Mouse (Mus musculus) heart, adult 11 months (tissue): Measurements from ENCODE around the gene Myd88.
"Not testable (repeated sequence)": the region's sequence is repeated elsewhere in the genome, so short reads cannot be mapped to it uniquely, and the experiment has no call there.

Source experiments
- DNase-seq: peaks from one replicate; pipeline ENCODE4 v3.0.0; 2022

Myd88 gene

DNA sequence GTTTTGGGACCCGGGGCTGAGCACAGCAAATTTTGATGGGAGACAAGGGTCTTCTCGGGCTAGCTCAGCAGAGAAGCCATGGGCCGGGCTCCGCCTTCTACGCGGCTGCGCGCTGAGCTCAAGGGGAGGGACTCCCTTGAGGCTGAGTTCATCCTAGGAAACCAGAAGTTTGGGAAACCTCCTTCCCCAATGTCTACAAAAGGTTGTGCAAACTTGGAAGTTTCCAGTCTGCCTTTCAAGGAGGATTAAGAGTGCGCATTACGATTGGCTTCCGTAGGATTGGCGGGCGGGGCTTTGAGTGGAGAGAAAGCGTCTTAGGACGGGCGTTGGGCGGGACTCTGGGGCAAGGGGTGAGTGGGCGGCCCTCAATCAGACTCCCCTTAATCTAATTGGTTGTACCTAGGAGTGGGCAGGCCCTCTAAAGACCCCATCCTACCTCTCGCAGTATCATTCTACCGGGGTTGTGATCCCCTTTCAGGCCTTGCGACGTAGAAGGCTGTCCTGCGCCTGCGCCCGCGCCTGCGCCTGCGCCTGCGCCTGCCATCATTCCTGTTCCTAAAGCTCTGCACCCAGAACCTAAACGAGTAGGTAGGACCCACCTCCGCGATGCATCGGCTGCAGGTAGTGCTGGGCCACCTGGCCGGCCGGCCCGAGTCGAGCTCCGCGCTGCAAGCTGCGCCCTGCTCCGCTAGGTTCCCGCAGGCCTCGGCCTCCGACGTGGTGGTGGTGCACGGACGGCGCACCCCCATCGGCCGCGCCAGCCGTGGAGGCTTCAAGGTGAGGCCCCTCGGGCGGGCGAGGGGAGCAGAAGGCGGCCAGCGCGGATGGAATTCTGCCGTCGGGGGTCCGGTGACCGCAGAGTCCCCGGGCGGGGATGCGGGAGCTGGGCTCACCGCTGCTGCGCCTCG is at the start of gene Myd88:
Gene Myd88, minus strand, starts transcription at position 503 of the 908 bp plus-strand sequence.
- peak; percentile 100 for DNase-seq

DNA sequence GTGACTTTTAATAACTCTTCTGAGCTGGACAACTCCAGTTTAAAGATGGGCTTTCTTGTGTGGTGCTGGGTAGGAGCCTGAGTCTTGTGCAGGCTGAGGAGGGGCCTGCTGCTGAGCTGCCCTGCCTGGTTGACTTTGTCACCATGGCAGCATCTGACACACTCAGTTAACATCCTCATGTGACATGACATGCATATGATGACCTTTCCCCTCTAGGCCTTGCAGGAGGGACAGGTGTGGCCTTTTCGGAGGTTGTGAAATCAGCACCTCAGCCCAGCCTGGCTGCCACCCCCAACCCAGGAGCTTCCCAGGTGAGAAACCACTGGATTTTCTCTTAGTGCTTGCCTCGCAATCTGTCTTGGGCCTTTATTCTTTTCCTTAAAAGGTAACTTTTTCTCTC is 49.0 kb upstream of the Myd88 start:
- no peak for DNase-seq

DNA sequence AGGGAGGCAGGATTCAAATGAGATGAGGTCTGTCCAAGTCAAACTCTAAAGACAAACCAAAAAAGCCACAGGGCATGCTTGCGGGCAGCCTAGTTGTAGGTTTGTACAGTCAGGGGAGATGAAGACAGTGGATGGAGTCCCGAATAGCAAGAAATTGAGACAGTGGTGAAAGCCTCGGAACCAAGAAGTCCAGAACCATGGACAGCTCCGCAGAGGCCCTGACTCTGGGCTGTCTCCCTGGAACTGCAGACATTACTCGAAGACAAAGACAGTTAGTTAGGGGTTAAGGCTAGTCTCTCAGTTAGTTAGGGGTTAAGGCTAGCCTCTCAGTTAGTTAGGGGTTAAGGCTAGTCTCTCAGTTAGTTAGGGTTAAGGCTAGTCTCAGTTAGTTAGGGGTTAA is 47.7 kb upstream of the Myd88 start:
- DNase-seq: no peak

DNA sequence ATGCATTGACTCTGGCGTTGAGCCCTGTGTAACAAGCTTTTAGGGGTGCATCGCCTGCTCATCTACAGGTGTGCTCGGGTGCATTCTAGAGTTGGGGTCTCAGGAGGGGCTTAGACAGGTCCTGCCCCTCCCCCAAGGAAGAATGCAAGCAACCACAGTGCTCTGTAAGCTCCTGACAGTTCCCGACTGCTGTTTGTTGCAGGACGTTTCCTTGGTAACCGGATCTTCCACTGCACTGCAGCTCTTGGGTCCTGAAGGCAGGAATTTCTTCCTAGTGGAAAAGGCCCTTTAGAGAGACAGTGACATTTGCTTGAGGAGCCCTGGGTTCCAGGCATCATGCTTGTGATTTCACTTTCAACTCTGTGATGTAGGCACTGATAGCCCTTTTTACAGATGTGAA is 41.4 kb upstream of the Myd88 start:
- no peak for DNase-seq

DNA sequence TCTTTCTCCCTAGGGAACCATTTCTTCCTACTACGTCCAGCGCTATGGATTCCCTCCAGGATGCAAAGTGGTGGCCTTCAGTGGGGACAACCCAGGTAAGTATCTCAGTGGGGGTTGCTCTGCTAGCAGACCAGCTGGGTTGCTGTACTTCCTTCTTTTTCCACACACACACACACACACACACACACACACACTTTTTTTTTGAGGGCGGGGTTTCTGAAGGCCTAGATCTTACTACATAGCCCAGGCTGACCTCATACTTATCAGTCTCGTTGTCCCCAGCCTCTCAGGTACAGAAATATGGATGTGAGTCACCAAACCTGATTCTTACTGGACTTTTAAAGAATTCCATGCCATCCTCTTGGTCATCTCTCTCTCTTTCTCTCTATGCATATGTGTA is 37.0 kb upstream of the Myd88 start:
- no peak for DNase-seq

DNA sequence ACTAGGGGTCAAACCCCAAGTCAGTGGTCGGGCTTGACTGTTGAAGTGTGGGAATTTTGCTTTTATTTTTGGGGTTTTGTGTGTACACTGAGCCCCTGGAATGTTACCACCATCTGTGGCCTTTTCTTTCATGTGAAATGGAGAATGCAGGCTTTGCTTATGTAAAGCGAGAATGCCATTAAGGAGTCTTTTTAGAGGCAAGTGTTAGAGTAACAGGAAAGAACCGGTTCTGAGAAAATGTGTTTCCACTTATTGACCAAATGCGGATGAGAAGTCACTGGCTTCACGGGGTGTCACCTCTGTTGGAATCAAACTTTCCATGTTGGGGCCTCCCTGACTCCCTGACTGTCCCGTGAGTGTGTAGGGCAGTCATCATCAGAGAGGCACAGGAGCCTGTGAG is 34.3 kb upstream of the Myd88 start:
- DNase-seq: no peak

DNA sequence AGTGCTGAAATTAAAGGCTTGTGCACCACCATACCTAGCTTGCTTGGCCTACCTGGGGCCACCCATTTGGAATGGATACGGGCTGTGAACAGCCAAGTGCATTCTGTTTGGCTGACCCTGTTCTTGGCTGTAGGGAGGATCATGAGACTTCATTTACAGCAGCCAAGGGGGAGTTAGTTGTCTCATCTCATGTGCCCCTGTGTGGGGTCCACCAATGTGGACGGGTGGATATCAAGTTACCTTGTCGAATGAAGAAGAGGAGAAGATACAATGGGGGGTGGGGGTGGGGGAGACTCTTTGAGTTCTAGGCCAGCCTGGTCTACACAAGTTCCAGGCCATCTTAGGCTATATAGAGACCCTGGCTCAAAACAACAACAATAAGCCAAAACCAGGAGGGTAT is 33.8 kb upstream of the Myd88 start:
- peak; percentile 71 for DNase-seq

DNA sequence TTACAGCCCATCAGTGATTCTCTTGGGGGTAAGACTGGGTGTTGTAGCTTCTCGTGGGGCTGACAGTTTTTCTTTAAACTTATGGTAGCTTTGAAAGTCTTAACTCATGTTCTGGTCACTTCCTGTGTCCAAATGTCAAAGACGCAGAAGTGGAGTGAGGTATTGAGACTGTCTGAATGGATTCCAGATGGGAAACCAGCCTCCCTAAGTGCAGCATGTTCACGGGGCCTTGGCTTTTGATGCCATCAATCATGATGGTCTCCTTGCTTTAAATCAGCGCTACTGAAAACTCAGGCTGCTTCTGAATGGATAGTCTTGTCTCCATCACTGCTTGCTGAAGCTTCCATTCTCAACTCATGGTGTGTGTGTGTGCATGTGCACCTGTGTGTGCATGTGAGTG is 30.0 kb upstream of the Myd88 start:
- DNase-seq: no peak

DNA sequence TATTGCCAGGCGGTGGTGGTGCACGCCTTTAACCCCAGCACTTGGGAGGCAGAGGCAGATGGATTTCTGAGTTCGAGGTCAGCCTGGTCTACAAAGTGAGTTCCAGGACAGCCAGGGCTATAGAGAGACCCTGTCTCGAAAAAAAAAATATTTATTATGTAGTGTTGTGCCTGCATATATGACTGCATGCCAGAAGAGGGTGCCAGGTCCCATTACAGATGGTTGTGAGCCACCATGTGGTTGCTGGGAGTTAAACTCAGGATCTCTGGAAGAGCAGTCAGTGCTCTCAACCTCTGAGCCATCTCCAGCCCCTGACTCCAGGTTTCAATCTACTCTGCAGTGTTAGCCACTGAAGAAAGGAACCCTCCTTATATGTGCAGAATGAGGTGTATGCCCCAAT is 29.6 kb upstream of the Myd88 start:
- not testable (repeated sequence) for DNase-seq

DNA sequence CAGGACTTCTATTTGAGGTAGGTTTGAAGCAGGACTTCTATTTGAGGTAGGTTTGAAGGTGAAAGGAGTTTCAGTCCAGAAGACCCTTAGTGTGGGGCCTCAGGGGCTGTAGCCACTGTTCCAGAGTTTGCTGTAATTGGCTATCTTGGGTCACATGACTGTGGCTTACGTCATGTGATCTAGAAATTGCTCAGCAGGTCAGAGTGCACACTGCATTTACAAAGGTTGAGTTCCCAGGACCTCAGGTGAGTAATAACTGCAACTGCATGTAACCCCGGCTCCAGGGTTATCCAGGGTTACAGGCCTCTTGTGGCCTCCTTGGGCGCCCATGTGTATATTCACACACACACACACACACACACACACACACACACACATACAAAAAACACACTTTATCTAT is 27.2 kb upstream of the Myd88 start:
- no peak for DNase-seq

DNA sequence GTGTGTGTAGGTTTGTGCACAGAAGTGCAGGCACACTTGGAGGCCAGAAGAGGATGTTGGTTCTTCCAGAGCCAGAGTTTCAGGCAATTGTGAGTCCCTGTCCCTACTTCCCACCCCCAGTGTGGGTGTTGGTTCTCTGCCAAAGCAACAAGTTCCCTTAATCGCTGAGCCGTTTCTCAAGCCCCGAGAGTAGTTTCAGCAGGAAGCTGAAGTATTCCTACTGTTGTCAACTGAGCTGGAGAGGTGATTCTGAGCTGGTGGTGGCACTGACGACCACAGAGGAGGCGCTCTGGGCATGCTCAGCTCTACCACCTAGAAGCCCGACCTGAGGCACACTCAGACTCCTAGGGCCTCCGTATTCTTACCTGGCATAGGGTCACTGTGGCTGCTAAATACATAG is 24.1 kb upstream of the Myd88 start, which contains the start of gene Slc22a14:
Gene Slc22a14, minus strand, starts transcription at position 270 of the 400 bp plus-strand sequence.
- DNase-seq: peak; percentile 92

DNA sequence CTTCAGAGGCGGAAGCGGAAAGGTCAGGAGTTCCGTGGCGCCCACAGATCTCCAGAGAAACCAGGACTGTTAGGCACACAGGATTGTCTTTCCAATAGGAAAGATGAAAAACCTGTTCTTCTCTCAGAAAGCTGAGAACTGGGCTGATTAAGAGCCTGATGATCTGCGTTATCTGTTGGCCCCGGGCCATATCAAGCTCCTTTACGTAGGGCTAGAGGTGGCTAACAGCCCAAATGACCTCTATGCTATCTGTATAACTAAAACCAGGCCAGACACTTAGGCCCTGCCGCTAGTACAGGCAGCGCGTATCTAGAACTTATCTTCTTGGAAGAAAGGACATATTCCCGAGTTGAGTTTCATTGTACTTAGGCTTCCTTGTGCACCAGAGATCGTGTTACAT is 22.0 kb upstream of the Myd88 start:
- DNase-seq: no peak

DNA sequence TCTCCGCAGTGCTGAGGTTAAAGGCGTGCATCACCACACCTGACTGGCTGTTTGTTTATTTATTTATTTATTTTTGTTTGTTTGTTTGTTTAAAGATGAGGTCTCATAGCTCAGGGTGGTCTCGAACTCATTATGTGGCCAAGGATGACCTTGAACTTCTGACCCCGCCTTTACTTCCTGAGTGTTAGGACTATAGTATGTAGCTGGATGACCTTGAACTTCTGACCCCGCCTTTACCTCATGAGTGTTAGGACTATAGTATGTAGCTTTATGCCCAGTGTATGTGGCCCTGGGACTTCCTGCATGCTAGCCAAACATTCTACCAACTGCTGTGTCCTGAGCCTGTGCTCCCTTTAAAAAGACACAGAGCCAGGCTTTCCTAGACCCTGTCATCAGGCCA is 20.2 kb upstream of the Myd88 start:
- DNase-seq: no peak

DNA sequence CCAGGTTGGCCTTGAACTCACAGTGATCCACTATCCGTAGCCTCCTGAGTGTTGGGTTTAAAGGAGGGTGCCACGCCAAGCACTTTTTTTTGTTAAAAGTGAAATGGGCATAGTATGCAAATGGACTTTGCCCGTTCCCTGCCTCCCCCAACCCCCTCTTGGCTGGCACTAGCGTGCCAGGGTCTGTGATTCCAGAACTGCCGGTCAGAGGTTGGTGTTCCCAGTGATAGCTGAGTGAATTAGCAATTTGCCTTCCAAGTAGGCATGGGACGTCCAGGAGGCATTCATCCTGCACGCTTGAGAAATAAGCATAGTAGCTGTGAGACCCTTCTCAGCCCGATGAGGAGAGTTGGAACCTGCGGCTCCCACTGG is 16.8 kb upstream of the Myd88 start:
- no peak for DNase-seq

DNA sequence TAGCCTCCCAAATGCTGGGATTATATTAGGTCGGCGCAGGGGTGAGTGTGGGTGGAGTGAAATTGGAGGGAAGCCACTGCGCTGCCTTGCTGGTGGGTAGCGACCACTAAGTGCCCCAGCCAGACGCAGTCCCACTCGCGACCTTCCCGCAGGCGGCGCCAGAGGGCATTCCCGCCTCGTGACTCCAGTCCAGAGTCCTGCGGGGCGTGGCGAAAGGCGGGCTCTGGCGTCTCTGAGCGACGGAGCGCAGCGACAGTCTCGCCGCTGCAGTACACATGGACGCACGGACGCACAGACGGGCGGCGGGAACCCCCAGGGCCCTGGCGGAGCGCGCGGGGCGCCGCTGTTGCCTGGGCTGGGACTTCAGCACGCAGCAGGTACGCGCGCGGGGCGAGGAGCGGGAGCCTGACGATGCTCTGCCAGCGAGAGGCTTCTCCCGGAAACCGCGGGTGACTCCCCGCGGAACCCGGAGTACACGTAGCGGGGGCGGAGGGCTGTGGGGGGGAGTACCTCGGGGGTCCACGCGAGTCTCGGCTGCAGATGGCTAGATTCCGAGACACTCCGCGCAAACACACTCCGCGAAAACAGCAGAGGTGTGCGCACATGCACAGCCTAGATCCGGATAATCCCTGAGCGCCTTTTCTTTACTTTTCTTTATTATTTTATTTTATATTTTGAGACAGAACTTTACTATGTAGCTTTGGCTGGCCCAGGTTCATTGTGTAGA is 16.3 kb upstream of the Myd88 start, which contains the start of gene Xylb:
Gene Xylb, plus strand, starts transcription at position 51 of the 727 bp plus-strand sequence.
- peak; percentile 99 for DNase-seq

DNA sequence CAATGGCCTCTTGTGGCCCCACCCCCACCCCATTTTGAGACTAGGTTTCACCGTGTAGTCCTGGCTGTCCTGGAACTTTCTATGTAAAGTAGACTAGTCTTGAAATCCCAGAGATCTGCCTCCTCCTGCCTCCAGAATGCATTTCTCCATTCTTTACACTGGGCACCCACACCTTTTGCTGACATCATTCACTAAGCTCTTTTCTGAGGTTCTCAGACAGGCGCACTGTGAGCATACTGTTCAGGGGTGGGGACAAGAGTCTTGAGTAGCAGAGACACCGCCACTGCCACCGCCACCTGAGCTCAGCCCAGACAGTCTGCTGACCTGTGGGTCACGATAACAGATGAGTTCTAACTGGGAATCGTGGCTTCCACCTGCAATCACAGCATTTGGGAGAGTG is 14.7 kb upstream of the Myd88 start:
- no peak for DNase-seq

DNA sequence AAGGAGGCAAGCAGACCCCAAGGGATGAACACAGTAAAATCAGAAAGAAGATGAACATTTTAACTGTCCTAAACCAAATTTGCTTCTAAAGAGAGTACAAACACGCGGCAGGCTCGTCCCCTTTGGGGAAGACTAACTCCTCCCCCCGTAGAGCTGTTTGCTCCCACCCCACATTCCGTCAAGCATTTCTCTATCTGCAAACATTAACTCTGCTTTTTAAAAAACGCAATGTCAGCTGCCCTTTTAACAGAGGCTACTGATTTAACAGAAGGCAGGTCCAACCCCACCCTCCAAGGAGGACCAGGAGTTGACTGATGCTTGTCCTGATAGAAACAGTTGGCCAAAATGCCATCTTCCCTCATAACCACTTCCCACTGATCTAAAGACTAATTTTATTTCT is 12.7 kb upstream of the Myd88 start:
- DNase-seq: no peak

DNA sequence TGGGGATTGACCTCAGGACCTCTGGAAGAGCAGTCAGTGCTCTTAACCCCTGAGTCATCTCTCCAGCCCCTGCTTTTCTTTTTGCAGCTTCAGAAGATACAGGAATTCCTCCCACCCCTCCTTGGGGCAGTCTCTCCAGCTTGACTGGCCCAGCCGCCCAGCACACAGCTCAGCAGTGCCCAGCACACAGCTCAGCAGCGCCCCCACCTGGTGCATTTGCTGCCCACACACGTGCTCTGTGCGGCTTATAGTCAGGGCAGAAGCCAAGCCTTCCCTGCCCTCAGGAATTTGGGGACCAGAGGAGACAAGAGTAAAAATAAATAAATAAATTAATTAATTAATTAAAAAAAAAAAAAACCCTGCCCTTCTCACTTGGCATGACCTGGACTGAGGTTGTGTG is 10.8 kb upstream of the Myd88 start:
- DNase-seq: peak; percentile 96

DNA sequence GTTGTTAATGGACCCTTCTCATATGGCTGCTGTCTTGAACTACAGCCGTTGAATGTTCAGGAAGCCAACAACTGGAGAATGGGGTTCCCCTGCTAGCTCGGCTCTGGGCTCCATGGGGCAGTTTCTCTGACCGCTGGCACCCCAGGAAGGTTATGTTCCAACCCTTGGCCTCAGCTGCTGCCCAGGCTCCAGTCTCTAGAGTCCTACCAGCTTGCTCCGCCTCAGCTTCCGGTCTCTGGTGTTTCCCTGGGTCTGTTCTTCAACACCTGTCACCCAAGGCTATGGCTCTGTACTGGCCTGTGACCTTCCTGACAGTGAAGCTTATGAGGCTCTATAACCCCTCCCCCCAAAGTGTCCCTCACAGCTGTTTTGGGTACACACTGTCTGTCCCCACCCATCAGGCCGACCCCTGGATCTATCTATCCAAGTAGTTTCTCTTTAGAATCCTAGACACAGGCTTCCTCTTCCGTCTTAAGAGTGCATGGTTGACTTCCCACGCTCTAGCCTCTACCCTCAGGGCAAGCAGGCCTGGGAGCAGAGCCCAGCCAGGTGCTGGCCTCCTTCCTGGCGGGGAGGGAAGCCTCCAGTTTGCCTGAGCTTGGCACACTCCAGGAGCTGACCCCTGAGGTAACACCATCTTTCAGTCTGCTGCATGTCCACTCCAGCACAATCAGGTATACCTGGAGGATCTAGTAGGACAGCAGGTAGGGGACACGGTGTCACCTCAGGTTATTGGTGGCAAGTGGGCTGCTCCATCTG is 9.9 kb upstream of the Myd88 start:
- DNase-seq: no peak

DNA sequence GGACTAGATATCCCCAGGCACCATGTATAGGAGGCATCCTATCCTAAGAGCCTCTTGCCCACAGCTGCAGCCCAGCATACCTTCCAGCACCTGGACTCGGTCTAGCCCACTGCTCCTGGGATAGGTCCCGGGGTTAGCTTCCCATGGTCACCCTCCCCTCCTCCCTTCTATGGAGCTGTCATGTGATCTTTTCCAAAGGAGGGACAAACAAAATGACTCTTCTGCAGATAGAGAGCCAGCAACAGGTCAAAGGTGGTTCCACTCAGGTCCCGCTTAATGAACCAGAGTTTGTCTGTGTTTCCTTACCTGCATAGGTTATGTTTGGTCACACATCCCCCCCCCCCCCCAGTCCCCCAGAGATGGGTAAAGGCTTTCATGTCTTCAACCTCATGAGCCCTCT is 9.3 kb upstream of the Myd88 start:
- DNase-seq: no peak

DNA sequence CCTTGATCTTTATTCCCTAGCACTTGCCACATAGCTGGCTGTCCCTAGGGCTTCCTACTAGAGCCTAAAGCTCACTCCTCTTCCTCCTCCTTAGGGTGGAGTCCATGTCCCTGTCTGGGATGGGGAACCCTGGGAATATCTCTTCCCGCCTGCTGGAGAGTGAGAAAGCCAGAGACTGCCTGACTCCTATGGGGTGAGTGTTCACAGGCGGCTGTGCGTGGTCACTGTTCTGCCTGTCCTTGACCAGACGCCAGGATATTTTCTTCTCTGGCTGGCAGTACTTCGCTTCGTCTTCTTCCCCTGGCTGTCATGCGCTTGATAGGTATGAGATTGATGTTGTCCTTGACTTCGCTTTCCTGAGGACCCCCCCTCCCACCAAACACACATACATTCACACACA is 5.2 kb upstream of the Myd88 start:
- no peak for DNase-seq

DNA sequence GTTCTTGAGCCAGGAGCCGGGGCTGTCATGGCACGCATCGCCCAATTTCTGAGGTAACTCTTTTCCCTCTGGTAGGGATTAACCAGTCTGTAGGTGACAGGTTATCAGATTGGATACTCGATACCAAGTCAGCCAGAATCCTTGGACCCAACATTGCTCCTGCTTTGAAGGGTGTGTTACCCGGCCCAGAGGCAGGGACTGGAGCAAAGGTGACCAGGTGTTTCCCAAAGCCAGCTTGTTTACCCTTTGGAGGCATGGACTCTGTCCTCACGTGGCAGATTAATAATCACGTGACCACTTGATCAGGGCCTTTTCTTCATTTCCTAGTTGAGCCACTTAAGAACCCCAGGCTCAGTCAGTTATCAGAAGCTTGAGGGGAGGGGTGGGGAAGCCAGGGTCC is 1.5 kb upstream of the Myd88 start:
- DNase-seq: no peak

DNA sequence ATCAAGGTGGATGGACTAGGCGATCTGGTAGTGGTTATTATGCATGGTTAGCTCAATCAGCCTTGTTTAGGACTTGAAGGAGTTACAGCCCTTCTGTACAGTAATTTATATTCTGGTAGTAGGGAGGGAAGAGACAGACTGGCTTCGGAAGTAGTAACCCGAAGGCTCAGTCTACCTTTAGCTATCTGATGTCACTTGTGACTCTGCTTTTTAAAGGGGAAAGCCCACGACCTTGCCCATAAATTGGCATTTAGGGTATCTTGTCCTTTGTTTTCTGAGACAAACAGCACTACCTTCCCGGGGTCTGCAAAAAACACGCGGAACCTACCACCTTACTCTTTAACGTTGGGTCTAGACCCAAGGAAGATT is 1.0 kb downstream of the Myd88 start:
- DNase-seq: no peak
